Mouse (Mus musculus) hindbrain, embryonic 12.5 days (tissue): ENCODE measurements at regions not wholly inside any gene's neighbourhood (a gene's known extent, or its start where the extent isn't known, plus 50 kb on each side); places are given as distances from the start of the nearest gene placed in this dataset.

Experiments used
- ATAC-seq: fragments of 200-750 bp; cut with Nextera tagmentation; 2 replicates; pipeline ENCODE4 v1.8.0; 2017; ENCODE audit warnings: moderate TSS enrichment; ENCODE audit not compliant: low FRiP score
- H3K27ac ChIP-seq: fragments of 300-500 bp; sonication (generic); 2 replicates; pipeline ENCODE4 v1.5.1; 2016; ENCODE audit warnings: mild to moderate bottlenecking
- H3K27me3 ChIP-seq: fragments of 300-500 bp; sonication (generic); 2 replicates; pipeline ENCODE4 v1.6.1; 2016; ENCODE audit warnings: mild to moderate bottlenecking
- H3K36me3 ChIP-seq: fragments of 300-500 bp; sonication (generic); 2 replicates; pipeline ENCODE4 v1.6.1; 2016; ENCODE audit warnings: mild to moderate bottlenecking
- H3K4me1 ChIP-seq: fragments of 300-500 bp; sonication (generic); 2 replicates; pipeline ENCODE4 v1.6.1; 2016
- H3K4me2 ChIP-seq: fragments of 300-500 bp; sonication (generic); replicated peaks from 2 replicates; pipeline ENCODE4 v1.6.1; 2016; ENCODE audit warnings: mild to moderate bottlenecking
- H3K4me3 ChIP-seq: fragments of 300-500 bp; sonication (generic); 2 replicates; pipeline ENCODE4 v1.5.1; 2016; ENCODE audit warnings: mild to moderate bottlenecking
- H3K9ac ChIP-seq: fragments of 300-500 bp; sonication (generic); 2 replicates; pipeline ENCODE4 v1.6.1; 2016; ENCODE audit warnings: mild to moderate bottlenecking, moderate library complexity
- H3K9me3 ChIP-seq: fragments of 300-500 bp; sonication (generic); replicated peaks from 2 replicates; pipeline ENCODE4 v1.6.1; 2016; ENCODE audit warnings: mild to moderate bottlenecking
- WGBS: fragments of 180-500 bp; shearing (Covaris S2); methylation state at CpG from one replicate; pipeline ENCODE4 v1.1.7; 2016; 5-methylcytosine and 5-hydroxymethylcytosine counted together

GRCm38 (mm10) chr10:17653785-17654184 lies 69.2 kb upstream of the Cited2 start:
- no peaks in the 10 kb centered on the region for H3K9me3 ChIP-seq
- peaks cover 17% of the 10 kb centered on the region for H3K4me1 ChIP-seq
- no peaks in the 10 kb centered on the region for H3K27me3 ChIP-seq
- 79% methylated on average over 9 of the region's 9 CpGs for WGBS
- no peak overlapping the region for H3K4me2 ChIP-seq
- H3K4me3 ChIP-seq, result no peak overlapping the region
- no peak overlapping the region for H3K9ac ChIP-seq
- H3K36me3 ChIP-seq, result no peaks in the 10 kb centered on the region
- no peak for ATAC-seq
- no peak overlapping the region for H3K27ac ChIP-seq

- 68% methylated on average over 2 of the region's 2 CpGs for WGBS
- Histone ChIP-seq H3K4me1 (peaks cover 17% of the 10 kb centered on the region), H3K4me3 (no peak overlapping the region), H3K9me3 (no peaks in the 10 kb centered on the region), H3K27me3 (no peaks in the 10 kb centered on the region), H3K4me2 (no peak overlapping the region), H3K27ac (no peak overlapping the region), H3K36me3 (no peaks in the 10 kb centered on the region), H3K9ac (no peak overlapping the region)
- no peak for ATAC-seq
Measured at GRCm38 (mm10) chr10:17654308-17654858, 68.6 kb upstream of the Cited2 start.

GRCm38 (mm10) chr10:17655459-17656051 lies 67.5 kb upstream of the Cited2 start:
- H3K9me3 ChIP-seq, result no peaks in the 10 kb centered on the region
- no peak for ATAC-seq
- H3K4me3 ChIP-seq, result no peak overlapping the region
- no peak overlapping the region for H3K9ac ChIP-seq
- no peaks in the 10 kb centered on the region for H3K27me3 ChIP-seq
- H3K36me3 ChIP-seq, result no peaks in the 10 kb centered on the region
- H3K27ac ChIP-seq, result no peak overlapping the region
- no peak overlapping the region for H3K4me2 ChIP-seq
- H3K4me1 ChIP-seq, result peaks cover 17% of the 10 kb centered on the region
- 66% methylated on average over 10 of the region's 10 CpGs for WGBS

GRCm38 (mm10) chr10:17656305-17656704 lies 66.7 kb upstream of the Cited2 start:
- Histone ChIP-seq H3K36me3 (no peaks in the 10 kb centered on the region), H3K27ac (no peak overlapping the region), H3K27me3 (no peaks in the 10 kb centered on the region), H3K9me3 (no peaks in the 10 kb centered on the region), H3K9ac (no peak overlapping the region), H3K4me2 (no peak overlapping the region), H3K4me1 (peaks cover 17% of the 10 kb centered on the region), H3K4me3 (no peak overlapping the region)
- 86% methylated on average over 10 of the region's 10 CpGs for WGBS
- no peak for ATAC-seq

GRCm38 (mm10) chr10:17656872-17657482 lies 66.0 kb upstream of the Cited2 start:
- WGBS, result 15% methylated on average over 8 of the region's 8 CpGs
- no peak overlapping the region for H3K4me2 ChIP-seq
- peaks cover 17% of the 10 kb centered on the region for H3K4me1 ChIP-seq
- no peak overlapping the region for H3K9ac ChIP-seq
- no peak for ATAC-seq
- no peak overlapping the region for H3K27ac ChIP-seq
- H3K27me3 ChIP-seq, result no peaks in the 10 kb centered on the region
- no peak overlapping the region for H3K4me3 ChIP-seq
- no peaks in the 10 kb centered on the region for H3K9me3 ChIP-seq
- H3K36me3 ChIP-seq, result no peaks in the 10 kb centered on the region

- no peaks in the 10 kb centered on the region for H3K27me3 ChIP-seq
- no peak for ATAC-seq
- H3K4me2 ChIP-seq, result no peak overlapping the region
- no peak overlapping the region for H3K9ac ChIP-seq
- no peak overlapping the region for H3K27ac ChIP-seq
- H3K4me1 ChIP-seq, result peaks cover 12% of the 10 kb centered on the region
- H3K9me3 ChIP-seq, result no peaks in the 10 kb centered on the region
- WGBS, result 91% methylated on average over 9 of the region's 9 CpGs
- no peak overlapping the region for H3K4me3 ChIP-seq
- H3K36me3 ChIP-seq, result no peaks in the 10 kb centered on the region
Measured at GRCm38 (mm10) chr10:17659575-17659974, 63.4 kb upstream of the Cited2 start.

GRCm38 (mm10) chr10:17660836-17661452 lies 62.1 kb upstream of the Cited2 start:
- WGBS, result 89% methylated on average over 5 of the region's 5 CpGs
- Histone ChIP-seq H3K4me2 (no peak overlapping the region), H3K9ac (no peak overlapping the region), H3K4me1 (peaks cover 11% of the 10 kb centered on the region), H3K9me3 (no peaks in the 10 kb centered on the region), H3K27ac (no peak overlapping the region), H3K4me3 (no peak overlapping the region), H3K27me3 (no peaks in the 10 kb centered on the region), H3K36me3 (no peaks in the 10 kb centered on the region)
- no peak for ATAC-seq

- Histone ChIP-seq H3K4me2 (no peak overlapping the region), H3K36me3 (no peaks in the 10 kb centered on the region), H3K27me3 (no peaks in the 10 kb centered on the region), H3K9me3 (no peaks in the 10 kb centered on the region), H3K4me1 (no peaks in the 10 kb centered on the region), H3K27ac (no peak overlapping the region), H3K9ac (no peak overlapping the region), H3K4me3 (no peak overlapping the region)
- 87% methylated on average over 3 of the region's 3 CpGs for WGBS
- ATAC-seq, result no peak
Measured at GRCm38 (mm10) chr10:17666089-17666488, 56.9 kb upstream of the Cited2 start.

GRCm38 (mm10) chr10:17669401-17669800 lies 53.6 kb upstream of the Cited2 start:
- 95% methylated on average over 9 of the region's 9 CpGs for WGBS
- Histone ChIP-seq H3K9ac (no peak overlapping the region), H3K9me3 (no peaks in the 10 kb centered on the region), H3K4me2 (no peak overlapping the region), H3K4me3 (no peak overlapping the region), H3K27me3 (no peaks in the 10 kb centered on the region), H3K4me1 (no peaks in the 10 kb centered on the region), H3K36me3 (no peaks in the 10 kb centered on the region), H3K27ac (no peak overlapping the region)
- no peak for ATAC-seq
